Mouse (Mus musculus): Measurements from ENCODE around the gene Hoxb7.

Hoxb7 gene

GRCm38 (mm10) chr11:96285771-96286738, at the start of gene Hoxb7:
Gene Hoxb7, plus strand, starts transcription at chr11:96286623.
- DNase-seq (ENCODE audit: low read depth, low spot score) = no peak

GRCm38 (mm10) chr11:96240211-96240610, 46.2 kb upstream of the Hoxb7 start:
- DNase-seq (ENCODE audit: low read depth, low spot score) = no peak

- no peak for DNase-seq (ENCODE audit: low read depth, low spot score)
Measured at GRCm38 (mm10) chr11:96250901-96251300, 35.5 kb upstream of the Hoxb7 start.

GRCm38 (mm10) chr11:96251480-96252031, 34.9 kb upstream of the Hoxb7 start:
- DNase-seq (ENCODE audit: low read depth, low spot score) = no peak

GRCm38 (mm10) chr11:96252541-96253120, 33.8 kb upstream of the Hoxb7 start:
- no peak for DNase-seq (ENCODE audit: low read depth, low spot score)

- no peak for DNase-seq (ENCODE audit: low read depth, low spot score)
Measured at GRCm38 (mm10) chr11:96254221-96254620, 32.2 kb upstream of the Hoxb7 start.

- no peak for DNase-seq (ENCODE audit: low read depth, low spot score)
Measured at GRCm38 (mm10) chr11:96255111-96255995, 31.1 kb upstream of the Hoxb7 start.

- no peak for DNase-seq (ENCODE audit: low read depth, low spot score)
Measured at GRCm38 (mm10) chr11:96255996-96256445, 30.4 kb upstream of the Hoxb7 start.

- DNase-seq (ENCODE audit: low read depth, low spot score) = no peak
Measured at GRCm38 (mm10) chr11:96257141-96257540, 29.3 kb upstream of the Hoxb7 start.

- DNase-seq (ENCODE audit: low read depth, low spot score) = no peak
Measured at GRCm38 (mm10) chr11:96259038-96259437, 27.4 kb upstream of the Hoxb7 start.

- DNase-seq (ENCODE audit: low read depth, low spot score) = no peak
Measured at GRCm38 (mm10) chr11:96259511-96259910, 26.9 kb upstream of the Hoxb7 start.

- DNase-seq (ENCODE audit: low read depth, low spot score) = no peak
Measured at GRCm38 (mm10) chr11:96260310-96260970, 26.0 kb upstream of the Hoxb7 start.

GRCm38 (mm10) chr11:96261323-96261890, 25.0 kb upstream of the Hoxb7 start:
- no peak for DNase-seq (ENCODE audit: low read depth, low spot score)

- no peak for DNase-seq (ENCODE audit: low read depth, low spot score)
Measured at GRCm38 (mm10) chr11:96262262-96262830, 24.1 kb upstream of the Hoxb7 start.

GRCm38 (mm10) chr11:96263636-96264389, 22.6 kb upstream of the Hoxb7 start:
- DNase-seq (ENCODE audit: low read depth, low spot score) = no peak

- no peak for DNase-seq (ENCODE audit: low read depth, low spot score)
Measured at GRCm38 (mm10) chr11:96264390-96265020, 21.9 kb upstream of the Hoxb7 start.

- DNase-seq (ENCODE audit: low read depth, low spot score) = no peak
Measured at GRCm38 (mm10) chr11:96265954-96266353, 20.5 kb upstream of the Hoxb7 start.

- no peak for DNase-seq (ENCODE audit: low read depth, low spot score)
Measured at GRCm38 (mm10) chr11:96267021-96267920, 19.2 kb upstream of the Hoxb7 start.

Data from brain, embryonic 18.5 days (tissue).